Mouse (Mus musculus) kidney, adult 9 months (tissue): ENCODE measurements around the gene Zfp580.
A peak's percentile ranks its signal among the peaks of the same experiment; 100 is the strongest.

Experiments used
- DNase-seq: peaks from one replicate; pipeline ENCODE4 v3.0.0; 2022

The Zfp580 gene

GRCm38 (mm10) chr7:5036136-5036535 lies 15.2 kb upstream of the Zfp580 start:
- no peak for DNase-seq

- no peak for DNase-seq
These were observed 14.3 kb upstream of the Zfp580 start for GRCm38 (mm10) chr7:5037026-5037425.

DNA sequence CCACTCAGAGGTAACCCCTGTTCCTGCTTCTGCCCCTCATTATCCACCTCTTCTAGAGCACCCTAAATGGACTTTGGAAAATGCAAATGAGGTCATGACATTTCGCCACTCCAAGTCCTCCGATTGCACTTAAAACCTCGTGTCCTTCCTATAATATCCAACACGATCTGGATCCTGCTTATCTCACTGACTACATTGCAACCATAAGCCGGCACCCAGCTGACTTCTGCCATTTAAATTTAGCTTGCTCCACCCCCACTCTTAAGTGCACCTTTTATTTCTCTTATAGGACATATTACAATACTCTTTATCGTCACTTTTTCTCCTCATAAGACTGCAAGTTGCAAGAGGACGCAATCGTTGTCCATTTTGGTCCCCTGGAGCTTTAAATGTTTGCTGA lies 13.9 kb upstream of the Zfp580 start:
- DNase-seq: no peak

DNA sequence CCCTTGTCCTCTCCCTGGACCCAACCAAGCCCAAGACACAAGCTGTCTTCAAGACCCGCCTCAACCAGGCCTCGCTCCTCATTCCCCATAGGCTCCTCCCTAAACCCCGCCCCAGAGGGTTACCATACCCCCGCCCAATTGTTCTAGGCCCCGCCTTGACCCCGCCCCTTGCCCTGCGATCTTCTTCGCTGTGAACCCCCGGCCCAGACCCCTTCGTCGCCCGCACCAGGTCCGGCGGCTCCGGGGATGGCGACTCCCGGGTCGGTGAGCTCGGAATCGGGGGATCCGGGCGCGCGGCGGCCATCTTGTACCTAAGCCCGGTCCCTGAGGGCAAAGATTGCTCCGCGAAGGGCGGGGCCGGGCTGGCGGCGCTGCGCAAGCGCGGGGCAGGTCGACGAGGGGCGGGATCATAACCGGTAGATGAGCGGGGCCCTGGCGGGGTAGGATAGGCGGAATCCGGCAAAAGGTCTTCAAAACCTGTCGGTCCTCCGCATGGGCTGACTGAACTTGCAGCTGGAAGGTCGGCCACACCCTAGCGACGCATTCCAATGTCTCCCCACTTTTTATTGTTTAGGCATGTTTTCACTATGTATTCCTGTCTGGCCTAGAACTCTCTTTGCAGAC lies 13.1 kb upstream of the Zfp580 start, which contains the start of gene Zfp784:
Gene Zfp784 (minus strand): TSS at position 338 of the 624 bp plus-strand sequence.
- peak; percentile 96 for DNase-seq

- DNase-seq: no peak
These were observed 12.4 kb upstream of the Zfp580 start for GRCm38 (mm10) chr7:5038940-5039339.

DNA sequence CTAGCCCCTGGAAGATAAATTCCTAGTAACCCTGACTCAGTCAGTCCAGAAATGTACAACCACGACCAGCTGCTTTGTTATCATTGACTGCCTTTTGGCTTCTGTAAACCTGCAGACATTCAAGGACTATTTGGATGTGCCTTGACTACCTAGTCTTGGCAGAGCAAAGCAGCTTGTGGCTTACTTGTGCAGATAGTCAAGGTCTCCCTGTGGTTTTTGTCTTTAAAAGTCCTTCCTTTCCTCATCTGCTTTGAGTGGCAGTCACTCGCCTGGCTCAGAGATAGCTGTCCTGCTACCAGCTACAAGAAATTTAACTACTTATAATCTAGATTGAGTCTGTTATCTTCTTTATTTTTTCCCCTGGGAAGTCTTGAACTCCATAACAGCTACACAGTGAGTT lies 6.4 kb upstream of the Zfp580 start:
- no peak for DNase-seq

GRCm38 (mm10) chr7:5046112-5046511 lies 5.2 kb upstream of the Zfp580 start:
- no peak for DNase-seq

GRCm38 (mm10) chr7:5047313-5047712 lies 4.0 kb upstream of the Zfp580 start:
- DNase-seq: peak; percentile 61

DNA sequence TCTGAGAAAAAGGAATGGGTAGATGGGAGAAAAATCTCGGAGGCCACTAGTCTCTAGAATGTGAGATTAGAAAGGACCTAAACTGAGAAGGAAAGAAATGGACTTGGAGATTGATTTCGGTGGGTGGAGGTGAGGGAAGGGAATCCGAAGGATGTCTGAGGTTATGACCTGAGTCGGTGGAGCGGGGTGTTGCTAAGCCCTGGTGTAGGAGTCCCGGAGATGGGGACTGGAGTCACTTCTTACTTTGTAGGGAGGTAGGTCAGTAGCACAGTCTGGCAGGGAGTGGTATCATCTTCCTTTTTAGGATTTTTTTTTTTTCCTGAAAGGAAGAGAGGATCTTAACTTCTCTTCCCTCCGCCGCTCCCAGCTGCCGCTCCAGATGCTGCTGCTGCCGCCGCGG lies 1.1 kb downstream of the Zfp580 start:
- DNase-seq: no peak

DNA sequence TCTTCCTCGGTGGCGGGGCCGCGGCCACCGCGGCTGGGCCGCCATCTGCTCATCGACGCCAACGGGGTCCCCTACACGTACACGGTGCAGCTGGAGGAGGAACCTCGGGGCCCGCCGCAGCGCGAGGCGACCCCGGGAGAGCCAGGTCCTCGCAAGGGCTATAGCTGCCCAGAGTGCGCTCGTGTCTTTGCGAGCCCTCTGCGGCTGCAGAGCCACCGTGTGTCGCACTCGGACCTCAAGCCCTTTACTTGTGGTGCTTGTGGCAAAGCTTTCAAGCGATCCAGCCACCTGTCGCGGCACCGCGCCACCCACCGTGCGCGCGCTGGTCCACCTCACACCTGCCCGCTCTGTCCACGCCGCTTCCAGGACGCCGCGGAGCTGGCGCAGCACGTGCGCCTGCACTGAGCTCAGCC lies 1.6 kb downstream of the Zfp580 start:
- DNase-seq: no peak

DNA sequence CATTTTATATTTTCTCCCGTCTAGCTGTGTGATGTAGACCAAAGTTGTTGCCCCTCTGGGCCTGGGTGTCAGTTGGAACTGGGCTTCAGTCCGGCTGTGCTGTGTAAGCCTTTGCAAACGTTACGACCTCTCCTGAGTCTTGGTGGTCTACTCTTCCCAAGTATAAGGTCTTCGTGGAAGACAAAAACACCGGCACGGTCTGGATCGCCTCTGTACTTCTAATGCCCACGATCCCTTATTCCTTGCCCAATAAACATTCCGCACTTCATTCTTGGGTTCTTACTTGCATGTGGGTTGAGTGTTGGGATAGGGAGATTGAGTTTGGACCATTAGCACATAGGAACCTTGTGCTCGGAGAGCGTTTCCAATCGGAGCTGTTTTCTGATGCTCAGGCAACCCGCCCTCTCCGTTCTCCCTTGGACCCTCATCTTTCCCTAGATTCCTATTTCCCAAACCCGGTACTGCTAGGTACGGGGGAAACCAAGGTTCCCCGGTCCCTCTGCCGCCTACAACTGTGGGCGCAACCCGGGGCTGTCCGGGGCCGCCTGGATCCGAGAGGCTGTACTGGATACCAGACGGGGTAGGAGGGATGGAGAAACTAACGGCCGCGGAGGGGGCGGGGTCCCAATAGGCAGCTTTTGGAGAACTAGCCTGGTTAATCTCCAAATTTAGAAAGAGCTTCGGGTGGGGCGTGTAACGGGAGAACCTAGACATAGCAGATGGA lies 2.3 kb downstream of the Zfp580 start:
- no peak for DNase-seq

DNA sequence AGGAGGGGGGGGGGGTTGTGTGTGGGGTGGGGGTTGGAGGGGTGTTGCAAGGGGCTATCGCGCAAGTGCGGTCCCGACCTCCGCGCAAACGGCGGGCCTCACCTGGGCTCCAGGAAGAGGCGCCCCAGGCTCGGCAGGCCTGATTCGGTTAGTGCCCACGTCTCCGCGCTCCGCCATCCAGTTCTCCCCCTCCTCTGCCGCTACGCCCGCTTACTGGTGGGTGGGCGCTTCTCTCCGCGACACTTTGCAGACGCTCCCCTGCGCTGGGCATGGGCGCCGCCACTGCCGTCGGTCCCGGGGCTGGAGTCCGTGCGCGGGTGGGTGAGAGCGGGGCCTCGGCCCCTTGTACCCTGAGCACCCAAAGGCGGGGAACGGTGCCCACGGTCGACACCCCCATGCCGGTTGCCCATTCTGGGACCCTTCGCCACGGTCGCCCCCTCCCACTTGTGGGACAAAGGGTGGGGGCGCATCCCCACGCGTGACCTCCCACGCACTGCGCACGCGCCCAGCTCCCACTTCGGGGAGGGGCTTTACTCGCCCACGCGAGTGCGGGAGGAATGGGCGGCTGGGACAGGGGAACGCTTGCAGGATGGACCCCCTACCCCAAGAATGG lies 5.4 kb downstream of the Zfp580 start:
- no peak for DNase-seq

DNA sequence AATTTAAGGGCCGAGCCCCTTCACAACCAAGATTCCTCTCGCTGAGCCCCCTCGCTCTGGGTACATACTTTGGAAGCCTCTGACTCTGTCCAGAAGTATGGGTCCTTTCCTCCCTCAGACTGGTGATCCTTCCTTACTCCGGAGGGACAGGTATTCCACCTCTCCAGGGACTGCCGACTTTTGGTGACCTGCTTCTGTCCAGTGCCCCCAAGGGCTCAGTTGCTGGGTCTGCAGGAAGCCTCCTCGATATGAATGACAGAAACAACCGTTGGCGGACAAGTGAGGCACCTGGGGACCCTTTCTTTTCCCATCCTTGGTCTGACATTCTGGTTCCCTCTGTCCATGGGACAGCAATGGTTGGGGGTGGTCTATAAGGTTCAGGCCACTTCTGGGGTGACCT lies 6.0 kb downstream of the Zfp580 start:
- DNase-seq: no peak

DNA sequence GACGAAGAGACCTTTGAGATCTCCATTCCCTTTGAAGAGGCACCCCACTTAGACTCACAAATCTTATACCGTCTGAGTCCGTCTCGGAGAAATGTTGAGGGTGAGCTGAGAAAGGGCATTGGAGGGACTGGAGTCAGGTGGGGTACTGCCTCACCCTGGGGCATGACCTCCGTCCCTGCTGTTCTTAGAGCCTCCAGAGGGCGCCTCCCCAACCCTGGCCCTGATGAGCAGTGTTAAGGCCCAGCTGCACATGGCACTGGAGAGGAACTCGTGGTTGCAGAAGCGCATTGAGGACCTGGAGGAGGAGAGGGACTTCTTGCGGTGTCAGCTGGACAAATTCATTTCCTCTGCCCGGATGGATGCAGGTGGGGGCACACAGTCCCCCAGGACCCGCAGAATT lies 6.5 kb downstream of the Zfp580 start:
- DNase-seq: no peak

GRCm38 (mm10) chr7:5058631-5059030 lies 7.3 kb downstream of the Zfp580 start:
- no peak for DNase-seq

DNA sequence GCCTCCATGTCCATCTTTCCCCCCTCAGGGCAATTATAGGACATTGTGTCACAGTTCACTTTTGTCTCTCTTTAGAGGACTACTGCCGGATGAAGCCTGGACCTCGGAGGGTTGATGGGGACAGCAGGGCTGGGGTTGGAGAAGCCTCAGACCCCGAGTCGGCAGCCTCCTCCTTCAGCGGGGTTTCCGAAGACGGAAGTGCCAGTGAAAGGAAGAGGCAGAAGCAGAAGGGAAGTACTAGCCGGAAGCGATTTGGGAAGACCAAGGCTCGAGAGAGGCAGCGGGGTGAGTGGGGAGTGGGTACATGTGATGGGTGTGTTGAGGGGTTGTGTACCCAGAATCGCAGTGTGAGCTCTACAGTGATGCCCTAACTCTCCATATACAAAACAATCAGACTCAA lies 8.1 kb downstream of the Zfp580 start:
- no peak for DNase-seq

- peak; percentile 89 for DNase-seq
These were observed 8.9 kb downstream of the Zfp580 start for GRCm38 (mm10) chr7:5060239-5060731.

- DNase-seq: peak; percentile 99
These were observed 9.8 kb downstream of the Zfp580 start for GRCm38 (mm10) chr7:5060944-5061773.

GRCm38 (mm10) chr7:5061774-5062359 lies 10.5 kb downstream of the Zfp580 start, which contains the start of gene U2af2:
Gene U2af2 (plus strand): TSS chr7:5062143.
- DNase-seq: peak; percentile 91

GRCm38 (mm10) chr7:5062360-5063001 lies 11.1 kb downstream of the Zfp580 start:
- peak; percentile 79 for DNase-seq

- no peak for DNase-seq
These were observed 13.5 kb downstream of the Zfp580 start for GRCm38 (mm10) chr7:5064886-5065285.

- no peak for DNase-seq
These were observed 22.2 kb downstream of the Zfp580 start for GRCm38 (mm10) chr7:5073586-5073985.
